Mouse (Mus musculus) heart, embryonic 13.5 days (tissue): ENCODE measurements around the gene Lmntd1. TPM values are rescaled to one million over a fixed set of nuclear protein-coding genes. Genes with fewer than 3 reads are reported as not detected.

Experiments used
- ATAC-seq: fragments of 200-750 bp; cut with Nextera tagmentation; 2 replicates; pipeline ENCODE4 v1.8.0; 2017; ENCODE audit warnings: moderate TSS enrichment; ENCODE audit not compliant: insufficient number of reproducible peaks, low FRiP score, low TSS enrichment; ENCODE audit errors: extremely low read depth
- H3K27ac ChIP-seq: fragments of 300-500 bp; sonication (generic); replicated peaks from 2 replicates; pipeline ENCODE4 v1.5.1; 2015; ENCODE audit warnings: moderate library complexity, mild to moderate bottlenecking, inconsistent platforms
- H3K27me3 ChIP-seq: fragments of 300-500 bp; sonication (generic); replicated peaks from 2 replicates; pipeline ENCODE4 v1.6.1; 2015; ENCODE audit warnings: mild to moderate bottlenecking, inconsistent platforms
- H3K36me3 ChIP-seq: fragments of 300-500 bp; sonication (generic); 2 replicates; pipeline ENCODE4 v1.6.1; 2015; ENCODE audit warnings: mild to moderate bottlenecking, inconsistent platforms
- H3K4me1 ChIP-seq: fragments of 300-500 bp; sonication (generic); 2 replicates; pipeline ENCODE4 v1.6.1; 2015; ENCODE audit warnings: inconsistent platforms
- H3K4me2 ChIP-seq: fragments of 300-500 bp; sonication (generic); 2 replicates; pipeline ENCODE4 v1.6.1; 2015; ENCODE audit warnings: inconsistent platforms, mild to moderate bottlenecking, moderate library complexity
- H3K4me3 ChIP-seq: fragments of 300-500 bp; sonication (generic); 2 replicates; pipeline ENCODE4 v1.5.1; 2015; ENCODE audit warnings: moderate library complexity, mild to moderate bottlenecking, inconsistent platforms
- H3K9ac ChIP-seq: fragments of 300-500 bp; sonication (generic); 2 replicates; pipeline ENCODE4 v1.6.1; 2015; ENCODE audit warnings: inconsistent platforms, mild to moderate bottlenecking, moderate library complexity
- H3K9me3 ChIP-seq: fragments of 300-500 bp; sonication (generic); 2 replicates; pipeline ENCODE4 v1.6.1; 2016; ENCODE audit warnings: inconsistent platforms
- WGBS: fragments of 180-500 bp; shearing (Covaris S2); methylation state at CpG from one replicate; pipeline ENCODE4 v1.1.7; 2015; ENCODE audit warnings: mixed read lengths; 5-methylcytosine and 5-hydroxymethylcytosine counted together
- polyA plus RNA-seq: library from polyadenylated mRNA; unstranded; fragments of >200 nt; fragmentation: Nextera tagmentation; extraction: Ambion mirVana; gene quantifications from 2 replicates; pipeline ENCODE4 v1.2.1, GENCODE M21; 2015

Gene Lmntd1
- polyA plus RNA-seq, 1 experiment from 2014 or later = 10.1 TPM

DNA sequence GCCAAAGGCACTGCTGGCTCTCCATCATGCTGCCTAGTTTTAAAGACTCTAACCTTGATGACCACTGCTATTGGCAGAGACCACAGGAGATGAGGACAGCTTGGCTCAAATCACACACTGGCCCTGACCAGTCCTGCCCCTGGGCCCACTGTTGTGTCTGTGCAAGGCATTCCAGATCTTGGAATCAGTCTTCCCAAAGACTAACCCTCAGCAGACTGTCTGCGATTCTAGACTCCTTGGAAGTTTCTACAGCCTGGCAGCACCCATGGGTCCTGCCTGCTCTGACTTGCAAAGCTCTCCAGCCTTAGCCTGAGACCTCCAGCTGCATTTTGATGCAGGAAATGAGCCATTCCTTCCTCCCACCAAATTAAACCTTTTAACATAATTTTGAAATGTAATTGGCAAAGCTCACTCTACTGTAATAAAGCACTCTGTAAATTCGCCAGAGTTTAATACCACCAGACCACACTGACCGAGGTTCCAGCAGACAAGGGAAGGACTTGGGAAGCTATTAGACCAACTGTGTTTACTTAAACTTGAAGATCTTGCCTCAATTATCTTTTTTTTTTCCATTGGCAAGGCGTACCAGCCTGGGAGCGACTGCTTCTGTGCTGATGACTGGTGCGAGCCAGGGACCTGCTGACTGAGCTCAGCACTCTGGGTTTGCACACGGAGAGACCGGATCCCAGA is 168.2 kb downstream of the Lmntd1 start:
- H3K27ac ChIP-seq = peak overlapping the region; percentile 58
- 77% methylated on average over 8 of the region's 8 CpGs for WGBS
- no peak overlapping the region for H3K9ac ChIP-seq

GRCm38 (mm10) chr6:145445380-145445779 is 168.7 kb downstream of the Lmntd1 start:
- Histone ChIP-seq H3K4me1 (peaks cover 76% of the 10 kb centered on the region), H3K9me3 (no peaks in the 10 kb centered on the region), H3K27me3 (no peaks in the 10 kb centered on the region), H3K9ac (no peak overlapping the region), H3K36me3 (no peaks in the 10 kb centered on the region), H3K27ac (peak overlapping the region; percentile 58), H3K4me3 (no peak overlapping the region), H3K4me2 (no peak overlapping the region)
- WGBS = 55% methylated on average over 4 of the region's 4 CpGs
- ATAC-seq = no peak

More for the DNA sequence above, 168.2 kb downstream of the Lmntd1 start:
- no peak for ATAC-seq
- Histone ChIP-seq H3K4me2 (no peak overlapping the region), H3K36me3 (no peaks in the 10 kb centered on the region), H3K27me3 (no peaks in the 10 kb centered on the region), H3K4me3 (no peak overlapping the region), H3K9me3 (no peaks in the 10 kb centered on the region), H3K4me1 (peaks cover 80% of the 10 kb centered on the region)

DNA sequence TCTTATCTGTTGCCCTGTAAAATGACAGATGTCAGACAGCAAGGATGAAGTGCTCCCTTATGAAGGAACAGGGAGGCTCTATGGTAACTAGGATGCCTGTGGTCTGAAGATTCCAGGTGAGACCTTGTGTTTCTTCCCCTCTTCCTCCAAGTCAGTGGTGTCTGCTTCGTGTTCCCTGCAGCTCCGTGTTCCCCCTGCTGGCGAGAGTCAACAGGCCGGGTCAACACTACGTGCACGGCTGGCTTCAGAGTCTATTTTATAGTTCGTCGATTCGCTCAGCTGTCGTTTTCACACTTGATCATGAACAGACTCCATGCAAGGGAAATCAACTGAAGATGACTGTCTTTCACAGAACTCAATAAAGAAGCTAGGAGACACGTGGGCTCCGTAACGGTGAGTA is 171.3 kb downstream of the Lmntd1 start:
- ATAC-seq = no peak
- Histone ChIP-seq H3K27ac (0 out of 2 replicates have a peak overlapping the region, but pooled peaks have one; percentile 15), H3K27me3 (no peaks in the 10 kb centered on the region), H3K36me3 (no peaks in the 10 kb centered on the region), H3K4me2 (no peak overlapping the region), H3K4me3 (no peak overlapping the region), H3K9ac (no peak overlapping the region), H3K4me1 (peaks cover 68% of the 10 kb centered on the region), H3K9me3 (no peaks in the 10 kb centered on the region)
- WGBS = 48% methylated on average over 13 of the region's 13 CpGs

DNA sequence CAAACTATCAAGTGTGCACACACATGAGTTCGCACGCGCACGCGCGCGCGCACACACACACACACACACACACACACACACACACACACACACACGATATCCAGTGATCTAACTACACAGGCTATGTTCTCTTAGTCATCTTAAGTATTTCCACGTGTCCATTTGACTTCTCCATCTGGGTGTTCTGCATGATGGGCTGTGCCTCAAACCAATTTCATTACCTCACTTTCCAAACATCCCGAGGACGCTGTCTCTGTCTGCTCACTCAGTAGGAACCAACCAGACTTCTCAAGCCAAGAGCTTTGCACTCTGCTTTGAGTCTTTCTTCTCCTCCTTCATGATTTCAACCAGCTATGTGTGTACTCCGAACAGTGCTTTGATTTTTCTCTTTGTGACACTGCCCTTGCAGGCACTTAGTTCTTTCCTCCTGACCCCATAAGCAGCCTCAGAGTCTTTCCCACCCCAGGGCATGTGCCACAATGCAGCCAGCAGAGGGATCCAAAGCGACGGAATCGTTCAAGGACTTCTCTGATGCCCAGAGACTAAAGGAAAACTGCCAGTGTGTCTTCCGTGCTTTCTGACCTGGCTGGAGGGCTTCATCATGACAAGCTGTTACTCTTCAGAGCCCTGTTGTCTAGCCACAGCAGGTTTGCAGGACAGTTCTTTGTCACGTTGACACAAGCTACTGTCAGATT is 172.6 kb downstream of the Lmntd1 start:
- Histone ChIP-seq H3K27ac (peak overlapping the region; percentile 82), H3K4me3 (no peak overlapping the region), H3K27me3 (no peaks in the 10 kb centered on the region), H3K4me2 (peak overlapping the region; percentile 30; the same call in 1 of the 2 replicates), H3K9ac (peak overlapping the region; percentile 55), H3K36me3 (no peaks in the 10 kb centered on the region), H3K4me1 (peaks cover 60% of the 10 kb centered on the region), H3K9me3 (no peaks in the 10 kb centered on the region)
- no peak for ATAC-seq
- WGBS = 56% methylated on average over 18 of the region's 18 CpGs

GRCm38 (mm10) chr6:145438851-145439250 is 175.3 kb downstream of the Lmntd1 start:
- WGBS = 55% methylated on average over 5 of the region's 5 CpGs
- no peak overlapping the region for H3K4me3 ChIP-seq
- ATAC-seq = no peak
- H3K27me3 ChIP-seq = no peaks in the 10 kb centered on the region
- H3K27ac ChIP-seq = no peak overlapping the region
- H3K9me3 ChIP-seq = no peaks in the 10 kb centered on the region
- peaks cover 55% of the 10 kb centered on the region for H3K4me1 ChIP-seq
- H3K9ac ChIP-seq = no peak overlapping the region
- no peaks in the 10 kb centered on the region for H3K36me3 ChIP-seq
- no peak overlapping the region for H3K4me2 ChIP-seq

DNA sequence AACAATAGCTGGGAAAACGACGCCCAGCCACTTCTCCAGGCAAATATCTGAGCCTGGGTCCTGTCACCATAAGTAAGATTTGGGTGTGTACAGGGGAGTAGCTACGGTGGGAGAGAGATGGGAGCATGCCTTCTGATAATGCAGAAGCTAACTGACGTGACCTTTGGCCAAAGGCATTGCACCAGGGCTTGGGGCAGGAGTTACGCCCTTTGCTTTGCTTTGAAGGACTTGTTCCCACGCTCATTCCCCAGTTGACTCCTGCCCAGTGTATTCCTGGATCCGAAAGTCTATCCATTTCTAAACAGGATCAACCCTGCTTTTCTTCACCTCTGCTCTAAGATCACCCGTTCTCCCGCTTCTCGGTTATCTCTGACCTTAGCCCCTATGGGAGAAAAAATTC is 178.4 kb downstream of the Lmntd1 start:
- Histone ChIP-seq H3K9ac (no peak overlapping the region), H3K4me3 (no peak overlapping the region), H3K4me2 (no peak overlapping the region), H3K9me3 (no peaks in the 10 kb centered on the region), H3K4me1 (peaks cover 58% of the 10 kb centered on the region), H3K27me3 (no peaks in the 10 kb centered on the region), H3K36me3 (no peaks in the 10 kb centered on the region), H3K27ac (peak overlapping the region; percentile 68)
- ATAC-seq = no peak
- 53% methylated on average over 10 of the region's 10 CpGs for WGBS

DNA sequence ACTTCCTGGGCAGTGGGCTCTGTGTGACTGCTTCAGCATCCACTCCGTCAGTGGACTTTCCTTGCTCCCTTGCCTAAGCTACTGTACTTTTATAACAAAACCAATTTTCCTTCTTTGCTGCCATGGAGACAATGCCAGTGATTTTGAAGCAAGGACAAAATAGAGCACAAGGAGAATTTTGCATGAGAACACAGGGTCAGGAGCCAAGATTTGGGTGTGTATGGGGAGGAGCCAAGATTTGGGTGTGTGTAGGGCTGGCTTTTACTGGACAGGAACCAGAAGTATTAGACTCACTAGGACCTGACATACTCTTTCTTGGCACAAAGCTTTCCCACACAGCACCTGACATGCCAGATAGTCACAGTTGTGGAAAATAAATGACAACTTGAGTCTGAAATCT is 179.0 kb downstream of the Lmntd1 start:
- Histone ChIP-seq H3K4me1 (peaks cover 58% of the 10 kb centered on the region), H3K27ac (peak overlapping the region; percentile 68), H3K4me2 (no peak overlapping the region), H3K9ac (no peak overlapping the region), H3K36me3 (no peaks in the 10 kb centered on the region), H3K27me3 (no peaks in the 10 kb centered on the region), H3K9me3 (no peaks in the 10 kb centered on the region), H3K4me3 (no peak overlapping the region)
- no peak for ATAC-seq
- WGBS = 66% methylated on average over 1 of the region's 1 CpGs

DNA sequence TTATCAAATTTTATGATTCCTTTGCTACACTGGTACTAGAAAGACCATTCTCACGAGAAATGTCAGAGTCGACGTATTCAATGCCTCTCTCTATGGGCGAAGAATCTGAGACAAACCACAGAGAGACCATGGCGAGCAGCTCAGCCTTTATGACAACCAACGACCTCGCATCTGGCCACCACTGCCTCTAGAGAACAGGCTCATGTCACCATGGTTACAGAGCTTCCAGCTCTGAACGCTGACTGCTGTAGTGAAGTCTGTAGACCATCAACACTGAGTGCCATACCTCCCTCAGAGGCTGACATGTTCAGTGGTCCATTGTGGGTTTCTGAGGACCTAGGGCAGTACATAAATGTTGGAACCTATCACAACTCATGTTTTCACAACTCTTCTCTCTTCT is 180.2 kb downstream of the Lmntd1 start:
- H3K4me1 ChIP-seq = peaks cover 51% of the 10 kb centered on the region
- H3K27ac ChIP-seq = no peak overlapping the region
- H3K4me3 ChIP-seq = no peak overlapping the region
- no peaks in the 10 kb centered on the region for H3K27me3 ChIP-seq
- no peak overlapping the region for H3K4me2 ChIP-seq
- WGBS = 79% methylated on average over 8 of the region's 8 CpGs
- H3K9ac ChIP-seq = no peak overlapping the region
- no peaks in the 10 kb centered on the region for H3K9me3 ChIP-seq
- no peaks in the 10 kb centered on the region for H3K36me3 ChIP-seq
- ATAC-seq = no peak

- 58% methylated on average over 11 of the region's 11 CpGs for WGBS
- H3K4me2 ChIP-seq = no peak overlapping the region
These were observed 181.1 kb downstream of the Lmntd1 start for GRCm38 (mm10) chr6:145432711-145433708.

GRCm38 (mm10) chr6:145431747-145432146 is 182.4 kb downstream of the Lmntd1 start:
- 61% methylated on average over 14 of the region's 14 CpGs for WGBS
- H3K36me3 ChIP-seq = no peaks in the 10 kb centered on the region
- no peaks in the 10 kb centered on the region for H3K27me3 ChIP-seq
- H3K27ac ChIP-seq = 0 out of 2 replicates have a peak overlapping the region, but pooled peaks have one; percentile 15
- H3K4me2 ChIP-seq = no peak overlapping the region
- H3K9me3 ChIP-seq = no peaks in the 10 kb centered on the region
- ATAC-seq = no peak
- H3K9ac ChIP-seq = no peak overlapping the region
- H3K4me3 ChIP-seq = no peak overlapping the region
- peaks cover 54% of the 10 kb centered on the region for H3K4me1 ChIP-seq

More at GRCm38 (mm10) chr6:145432711-145433708, 181.1 kb downstream of the Lmntd1 start:
- Histone ChIP-seq H3K9me3 (no peaks in the 10 kb centered on the region), H3K4me1 (peaks cover 47% of the 10 kb centered on the region), H3K27me3 (no peaks in the 10 kb centered on the region), H3K36me3 (no peaks in the 10 kb centered on the region), H3K27ac (peak overlapping the region; percentile 15; the same call in 1 of the 2 replicates), H3K4me3 (no peak overlapping the region), H3K9ac (no peak overlapping the region)
- no peak for ATAC-seq

GRCm38 (mm10) chr6:145427411-145427810 is 186.7 kb downstream of the Lmntd1 start:
- Histone ChIP-seq H3K9ac (no peak overlapping the region), H3K36me3 (no peaks in the 10 kb centered on the region), H3K9me3 (no peaks in the 10 kb centered on the region), H3K4me3 (no peak overlapping the region), H3K27me3 (no peaks in the 10 kb centered on the region; the same call in 1 of the 2 replicates), H3K27ac (no peak overlapping the region), H3K4me1 (peaks cover 22% of the 10 kb centered on the region), H3K4me2 (no peak overlapping the region)
- WGBS = 58% methylated on average over 15 of the region's 15 CpGs
- no peak for ATAC-seq
